Mouse (Mus musculus) cerebellum, adult 18-20 months (tissue): Measurements from ENCODE around the gene Rp9.

Experiments
- DNase-seq, 2 experiments: peaks; one replicate each; pipeline ENCODE4 v3.0.0; 2021

Gene Rp9

GRCm38 (mm10) chr9:22469643-22470042 lies at the start of gene Rp9:
TSS of gene Rp9 (minus strand) at chr9:22469743.
- DNase-seq = no peak

GRCm38 (mm10) chr9:22518394-22519041 lies 49.0 kb upstream of the Rp9 start:
- peak; percentile 39 to 41 for DNase-seq

DNA sequence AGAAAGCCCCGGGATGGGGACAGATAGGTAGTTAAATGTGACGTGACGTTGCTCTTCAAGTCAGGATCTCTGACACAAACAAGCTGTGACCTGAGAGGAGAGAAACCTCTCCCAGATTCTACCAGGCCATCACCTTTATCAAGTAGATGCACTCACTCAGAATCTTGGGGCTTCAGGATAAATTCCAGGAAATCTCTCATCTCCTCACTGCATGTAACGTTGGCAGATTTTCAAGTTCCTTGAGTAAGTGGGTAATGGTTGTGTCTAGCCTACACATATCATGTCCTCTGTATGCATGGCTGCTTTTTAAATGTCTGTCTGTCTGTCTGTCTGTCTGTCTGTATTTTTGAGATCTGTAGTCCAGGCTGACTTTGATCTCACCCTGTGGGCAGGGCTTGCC lies 45.5 kb upstream of the Rp9 start:
- DNase-seq = no peak

DNA sequence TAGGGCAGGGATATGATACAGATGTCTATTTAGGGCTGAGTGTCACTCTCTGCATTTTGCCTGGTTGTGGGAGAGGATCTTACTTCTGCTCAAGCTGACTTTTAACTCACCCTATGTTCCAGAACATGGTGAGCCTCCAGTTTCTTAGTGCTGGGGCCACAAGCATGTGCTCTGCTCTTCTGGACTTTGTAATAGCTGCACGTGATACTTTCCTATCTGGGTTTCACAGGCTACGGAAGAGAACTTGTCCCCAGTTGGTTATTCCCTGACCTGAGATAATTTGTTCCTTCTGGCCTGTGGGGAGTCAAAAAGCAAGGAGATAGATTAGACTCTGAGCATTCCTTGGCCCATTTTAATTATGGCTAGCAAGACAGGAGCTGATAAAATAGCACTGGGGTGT lies 36.0 kb upstream of the Rp9 start:
- no peak for DNase-seq

GRCm38 (mm10) chr9:22503581-22503980 lies 34.0 kb upstream of the Rp9 start:
- DNase-seq = no peak

- DNase-seq = no peak
Observed at GRCm38 (mm10) chr9:22502972-22503371, 33.4 kb upstream of the Rp9 start.

DNA sequence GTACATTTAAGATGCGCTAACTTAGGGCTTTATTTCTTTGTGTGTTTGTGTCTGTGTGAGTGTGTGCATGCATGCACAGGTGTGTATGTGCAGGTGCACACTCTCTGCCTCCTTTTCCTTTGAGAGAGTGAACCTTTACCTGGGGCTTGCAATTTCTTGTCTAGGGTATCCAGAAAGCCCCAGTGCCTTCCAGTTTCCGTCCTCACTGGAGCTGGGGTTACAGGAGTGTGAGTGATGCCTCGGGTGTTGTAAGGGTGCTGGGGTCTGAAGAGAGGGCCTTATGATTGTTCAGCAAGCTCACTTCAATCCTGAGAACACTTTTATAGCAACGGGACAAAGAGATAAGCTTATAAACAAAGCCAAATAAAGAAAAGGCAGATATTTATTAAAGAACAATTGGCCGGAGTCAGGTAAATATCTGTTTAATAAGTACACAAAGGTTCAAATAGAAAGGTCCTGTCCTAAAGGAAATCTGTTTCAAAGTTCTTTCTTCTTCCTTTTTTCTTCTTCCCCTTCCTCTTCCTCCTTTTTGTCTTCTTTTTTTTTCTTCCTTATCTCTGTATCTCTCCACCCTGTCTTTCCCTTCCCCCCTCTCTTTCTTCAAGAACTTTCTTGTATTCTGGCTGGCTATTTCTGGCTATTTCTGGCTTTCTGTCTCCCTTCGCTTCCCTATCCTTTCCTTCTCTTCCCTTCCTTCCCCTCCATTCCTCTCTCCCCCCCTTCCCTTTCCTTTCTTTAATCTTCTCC lies 27.7 kb upstream of the Rp9 start:
- DNase-seq = no peak

- DNase-seq = no peak
Observed at GRCm38 (mm10) chr9:22495133-22495532, 25.6 kb upstream of the Rp9 start.

- DNase-seq = no peak
Observed at GRCm38 (mm10) chr9:22494203-22494807, 24.8 kb upstream of the Rp9 start.

DNA sequence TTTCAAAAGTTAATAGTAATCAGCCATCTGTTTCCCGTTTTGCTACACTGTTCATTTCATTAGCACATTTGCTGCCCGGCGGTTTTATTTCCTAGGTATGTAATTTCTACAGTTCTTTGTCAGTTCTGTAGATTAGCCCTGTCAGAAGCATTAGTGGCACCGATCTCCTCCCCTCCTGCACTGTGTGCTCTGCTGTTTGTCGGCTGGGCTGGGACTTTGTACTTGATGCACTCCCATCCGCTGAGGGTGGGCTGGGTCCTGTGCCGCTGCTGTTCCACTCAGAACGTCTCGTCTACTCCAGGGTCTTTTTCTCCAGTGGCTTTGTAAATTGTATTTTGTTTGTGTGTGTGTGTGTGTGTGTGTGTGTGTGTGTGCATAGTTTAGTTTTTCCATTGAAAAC lies 19.4 kb upstream of the Rp9 start:
- DNase-seq = no peak

DNA sequence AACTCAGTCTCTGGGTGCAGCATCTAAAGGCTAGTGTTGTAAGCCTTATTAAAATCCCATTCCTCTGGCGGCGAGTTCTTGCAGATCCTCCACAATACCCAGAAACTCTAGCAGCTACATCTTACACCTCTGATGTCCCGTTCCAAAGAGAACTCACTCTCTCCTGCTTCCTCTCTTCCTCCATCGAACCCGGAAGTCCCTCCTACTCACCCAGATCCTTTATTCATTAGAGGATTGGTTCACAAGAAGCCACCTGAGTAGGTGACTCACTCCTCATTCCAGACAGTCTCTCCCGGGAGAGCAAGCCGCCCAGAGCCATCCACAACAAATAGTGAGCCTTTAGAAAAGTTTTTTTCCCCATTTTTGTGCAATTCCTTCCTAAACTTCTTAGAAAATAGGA lies 16.7 kb upstream of the Rp9 start:
- DNase-seq = no peak

GRCm38 (mm10) chr9:22484562-22485308 lies 15.2 kb upstream of the Rp9 start:
- DNase-seq = no peak

DNA sequence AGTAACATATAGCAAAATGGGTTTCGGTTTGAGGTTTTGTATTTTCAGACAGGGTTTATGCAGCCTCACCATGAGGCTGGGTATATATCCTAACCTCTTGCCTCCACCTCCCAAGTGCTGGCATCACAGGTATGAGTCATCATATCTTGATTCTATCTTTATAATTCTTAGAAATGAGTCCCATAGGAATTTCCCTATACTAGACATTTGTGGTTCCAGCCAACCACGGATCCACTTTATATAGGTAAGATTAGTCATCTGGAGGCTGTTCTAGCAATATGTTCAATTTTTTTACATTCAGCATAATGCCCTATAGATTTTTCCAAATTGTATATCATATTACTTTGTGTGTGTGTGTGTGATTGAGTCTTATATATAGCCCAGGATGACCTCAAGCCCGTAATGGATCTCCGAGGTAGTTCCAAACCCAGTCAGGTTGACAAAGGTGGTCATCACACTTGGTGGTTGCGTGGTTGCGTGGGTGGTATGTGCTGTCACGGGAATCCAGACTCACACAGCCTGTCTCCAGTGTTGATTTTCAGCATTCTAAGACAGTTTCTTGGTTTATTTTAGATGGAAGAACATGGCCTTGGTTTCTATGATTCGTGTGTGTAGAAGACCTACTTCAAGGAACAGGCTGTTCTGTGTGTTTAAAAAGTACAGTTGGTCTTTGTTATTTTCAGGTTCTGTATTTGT lies 14.5 kb upstream of the Rp9 start:
- DNase-seq = no peak

- DNase-seq = no peak
Observed at GRCm38 (mm10) chr9:22478946-22479345, 9.4 kb upstream of the Rp9 start.

GRCm38 (mm10) chr9:22476265-22476664 lies 6.7 kb upstream of the Rp9 start:
- peak; percentile 16 to 24 for DNase-seq

DNA sequence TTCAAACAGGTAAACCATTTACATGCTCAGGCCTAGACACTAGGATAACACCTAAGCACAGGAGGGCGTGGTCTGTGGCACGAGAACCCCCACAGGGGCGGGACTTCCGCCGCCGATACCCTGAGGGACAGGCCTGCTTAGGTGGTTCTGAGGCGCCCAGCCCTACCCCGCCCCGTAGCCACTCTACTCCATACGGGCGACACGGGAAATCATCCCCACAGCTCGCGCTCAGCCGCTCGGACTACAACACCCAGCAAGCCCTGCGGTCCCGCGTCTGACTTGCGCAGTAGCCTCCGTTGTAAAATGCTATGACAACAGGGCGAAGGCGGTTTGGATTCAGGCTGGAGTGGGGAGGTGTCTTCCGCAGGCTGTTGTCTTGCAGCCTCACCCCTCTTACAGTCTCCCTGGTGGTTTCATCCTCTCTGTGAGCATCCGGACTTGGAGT lies 5.9 kb upstream of the Rp9 start, which contains the start of gene Bbs9:
Gene Bbs9, plus strand, starts transcription at position 292 of the 445 bp plus-strand sequence.
- peak; percentile 94 to 97 for DNase-seq

DNA sequence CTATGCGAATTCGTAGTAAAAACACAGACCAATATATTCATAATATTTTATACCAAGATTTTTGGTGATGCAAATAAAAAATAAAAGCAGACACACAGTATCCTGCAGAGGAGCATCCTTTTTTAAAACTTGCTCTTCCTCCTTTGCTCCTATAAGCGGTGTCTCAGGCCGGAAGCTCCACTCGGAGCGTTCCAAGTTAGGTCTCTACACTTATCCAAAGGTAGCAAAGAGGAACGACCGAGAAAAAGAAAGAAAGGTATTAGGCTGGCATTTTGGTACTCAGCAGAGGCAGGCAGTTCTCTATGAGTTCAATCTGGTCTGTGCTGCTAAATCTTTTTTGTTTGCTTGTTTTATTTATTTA lies 664 bp downstream of the Rp9 start:
- DNase-seq = no peak

- peak; percentile 67 to 74 for DNase-seq
Observed at GRCm38 (mm10) chr9:22468170-22468898, 1.2 kb downstream of the Rp9 start.

DNA sequence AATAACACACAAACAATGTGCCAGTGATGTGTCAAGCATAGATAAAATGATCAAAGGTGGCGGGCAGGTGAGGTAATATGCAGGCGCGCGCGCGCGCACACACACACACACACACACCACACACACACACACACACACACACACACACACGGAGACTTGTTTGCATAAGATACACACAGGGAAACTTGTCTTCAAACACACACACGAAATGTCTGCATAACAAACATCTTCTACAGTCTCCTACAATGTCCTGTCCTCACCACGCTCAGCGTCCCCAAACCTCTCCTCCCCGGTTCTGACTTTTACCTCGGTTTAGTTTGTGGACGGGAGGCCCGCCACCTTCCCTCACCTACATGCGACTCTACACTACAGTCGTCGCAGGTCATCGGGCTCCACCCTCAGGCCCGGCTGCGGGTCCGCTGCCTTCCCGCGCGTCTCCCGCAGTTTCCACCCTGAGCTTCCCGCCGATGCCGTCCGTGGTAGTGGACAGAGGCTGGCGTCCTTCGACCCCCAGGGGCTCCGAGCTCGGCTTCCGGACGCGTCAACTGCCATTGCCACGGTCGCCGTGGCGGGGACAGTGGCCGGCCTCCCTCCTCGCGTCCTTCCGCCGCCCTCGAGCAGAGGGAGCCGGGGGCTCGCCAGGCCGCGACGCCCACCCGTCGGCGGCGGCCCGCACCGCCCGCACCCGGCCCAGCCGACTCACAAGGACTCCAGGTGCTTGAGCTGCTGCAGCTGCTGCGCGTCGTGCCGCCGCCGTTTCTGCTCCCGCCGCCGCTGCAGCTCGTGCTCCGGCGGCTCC lies 2.0 kb downstream of the Rp9 start:
- peak; percentile 52 to 67 for DNase-seq

GRCm38 (mm10) chr9:22466212-22466611 lies 3.3 kb downstream of the Rp9 start:
- peak in 1 of 2 experiments; percentile 25 for DNase-seq

DNA sequence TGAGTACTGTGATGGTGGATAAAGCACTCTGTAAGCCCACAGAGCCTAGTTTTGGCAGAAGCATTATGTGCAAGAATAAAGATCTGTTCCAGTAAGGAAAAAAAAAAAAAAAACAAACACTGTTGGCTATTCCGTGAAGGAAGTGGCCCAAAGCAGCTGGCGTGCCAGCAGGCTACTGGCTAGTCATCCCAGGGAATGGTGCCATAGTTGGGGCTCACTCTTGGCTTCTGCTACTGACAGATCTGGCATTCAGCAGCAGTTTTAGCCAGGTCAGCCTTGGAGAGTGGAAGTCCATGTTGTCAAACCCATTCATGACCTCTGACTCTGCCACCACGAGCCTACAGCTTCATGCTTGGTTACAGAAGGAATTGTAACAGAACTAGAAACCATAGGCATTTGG lies 7.6 kb downstream of the Rp9 start:
- DNase-seq = peak; percentile 93 to 94
